Mouse (Mus musculus) mouse embryonic stem cell (cell line): ENCODE results near the gene Nap1l1.
"Not testable (repeated sequence)": the region's sequence is repeated elsewhere in the genome, so short reads cannot be mapped to it uniquely, and the experiment has no call there.

Source experiments
- in situ Hi-C, 2 experiments: fragments of 300-500 bp; cut with MboI; formaldehyde crosslinking; loops; 1 replicate in 1 of 2; 3 replicates in 1 of 2; pipeline ENCODE4 v1.14.3; 2019 to 2020; ENCODE audit warnings: low sequenced_read_pairs in 2 of 2, low pct_unique_long_range_greater_than_20kb in 1 of 2, mixed read lengths in 1 of 2; ENCODE audit not compliant: unreplicated experiment in 1 of 2

Nap1l1 gene

GRCm38 (mm10) chr10:111472686-111473510 lies at the start of gene Nap1l1:
Gene Nap1l1 (plus strand): TSS chr10:111473223.
- in situ Hi-C loops = no loop called here

GRCm38 (mm10) chr10:111426491-111426890 lies 46.5 kb upstream of the Nap1l1 start:
- in situ Hi-C loops = no loop called here

DNA sequence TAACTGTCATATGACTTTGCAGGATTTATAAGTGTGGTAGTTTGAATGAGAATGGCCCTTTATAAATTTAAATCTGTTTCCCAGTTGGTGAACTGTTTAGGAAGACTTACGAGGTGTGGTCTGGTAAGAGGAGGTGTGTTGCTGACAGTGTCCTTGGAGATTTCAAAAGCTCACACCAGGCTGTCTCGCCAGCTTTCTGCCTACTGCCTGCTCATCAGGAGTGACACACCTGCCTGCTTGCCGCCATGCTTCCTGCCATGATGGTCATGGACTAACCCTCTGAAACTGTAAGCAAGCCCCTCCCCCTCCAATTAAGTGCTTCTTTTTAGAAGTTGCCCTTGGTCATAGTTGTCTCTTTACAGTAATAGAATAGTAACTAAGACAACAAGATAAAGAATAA lies 39.5 kb upstream of the Nap1l1 start:
- in situ Hi-C loops = no loop called here

GRCm38 (mm10) chr10:111441034-111441440 lies 32.0 kb upstream of the Nap1l1 start:
- in situ Hi-C loops = no loop called here

GRCm38 (mm10) chr10:111444199-111444598 lies 28.8 kb upstream of the Nap1l1 start:
- in situ Hi-C loops = no loop called here

- in situ Hi-C loops = no loop called here
These were observed 26.9 kb upstream of the Nap1l1 start for GRCm38 (mm10) chr10:111445939-111446671.

GRCm38 (mm10) chr10:111446672-111447008 lies 26.4 kb upstream of the Nap1l1 start:
- in situ Hi-C loops = not testable (repeated sequence)

GRCm38 (mm10) chr10:111449662-111450061 lies 23.4 kb upstream of the Nap1l1 start:
- in situ Hi-C loops = not testable (repeated sequence)

DNA sequence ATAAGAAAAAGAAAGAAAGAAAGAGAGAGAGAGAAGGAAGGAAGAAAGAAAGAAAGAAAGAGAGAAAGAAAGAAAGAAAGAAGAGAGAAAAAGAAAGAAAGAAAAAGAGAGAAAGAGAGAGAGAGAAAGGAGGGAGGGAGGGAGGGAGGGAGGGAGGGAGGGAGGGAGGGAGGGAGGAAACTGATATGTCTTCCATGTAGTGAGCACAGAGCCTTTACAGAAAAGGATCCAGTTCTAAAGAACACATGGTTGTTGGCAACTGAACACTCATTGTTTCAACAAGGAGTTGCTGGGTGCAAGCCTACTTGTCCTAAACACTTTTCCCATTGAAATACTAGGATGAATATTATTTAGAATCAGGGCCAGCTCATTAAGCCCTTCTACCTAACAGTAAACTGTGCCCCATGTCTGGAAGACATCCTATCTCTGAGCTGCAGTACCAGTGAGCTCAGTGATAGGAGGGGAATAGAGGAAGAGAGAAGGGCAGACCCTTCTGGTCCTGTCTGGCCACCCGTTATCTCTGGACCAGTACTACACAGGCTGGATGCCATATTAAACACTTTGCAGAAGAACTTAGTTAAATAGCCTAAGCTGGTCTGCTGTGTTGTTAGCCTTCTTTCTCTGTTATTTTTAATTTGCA lies 21.2 kb upstream of the Nap1l1 start:
- in situ Hi-C loops = no loop called here

DNA sequence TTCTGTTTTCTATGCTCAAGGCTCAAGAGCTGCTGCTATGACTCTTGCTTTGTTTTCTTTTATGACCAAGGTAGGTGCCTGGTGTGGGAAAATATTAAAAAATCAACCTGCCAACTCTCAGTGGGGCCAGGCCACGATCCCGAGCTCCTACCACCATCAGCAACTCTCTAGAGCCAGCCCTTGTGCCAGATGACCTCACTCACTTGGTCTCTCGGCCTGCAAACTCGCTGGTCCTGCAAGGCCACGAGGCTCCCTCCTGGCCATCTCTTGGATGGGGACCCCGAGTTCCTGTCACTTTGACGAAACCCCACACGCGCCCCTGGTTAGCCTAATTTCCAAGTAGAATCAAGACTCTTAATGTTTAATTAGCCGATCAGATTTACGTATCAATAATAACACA lies 20.6 kb upstream of the Nap1l1 start:
- in situ Hi-C loops = no loop called here

DNA sequence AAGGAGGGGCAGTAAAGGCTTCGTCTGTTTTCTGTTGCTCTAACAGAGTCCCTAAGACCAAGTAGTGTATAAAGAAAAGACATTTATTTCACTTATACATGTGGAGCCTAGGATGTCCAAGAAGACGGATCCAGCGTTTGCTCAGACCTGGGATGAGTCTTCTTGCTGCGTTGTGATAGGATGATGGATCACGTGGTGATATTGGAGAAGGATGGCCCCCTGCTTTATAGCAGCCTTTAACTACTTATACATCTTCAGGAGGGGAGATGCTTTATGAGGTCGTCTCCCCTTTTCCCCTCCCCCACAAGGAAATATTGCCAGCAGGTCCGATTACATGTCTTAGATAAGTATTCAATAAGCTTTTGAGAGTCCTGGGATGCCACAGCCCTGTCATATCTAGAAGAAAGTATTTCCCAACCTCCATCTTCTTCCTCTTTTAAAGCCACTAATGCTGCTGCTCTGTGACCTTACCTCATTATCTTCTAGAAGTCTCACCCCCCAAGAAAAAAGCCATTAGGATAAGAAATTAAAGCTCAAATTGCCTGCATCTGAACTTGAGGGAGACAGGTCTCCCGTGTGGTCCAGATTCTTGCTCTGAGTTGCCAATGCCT lies 18.2 kb upstream of the Nap1l1 start:
- in situ Hi-C loops = no loop called here

GRCm38 (mm10) chr10:111458088-111458487 lies 14.9 kb upstream of the Nap1l1 start:
- in situ Hi-C loops = no loop called here

DNA sequence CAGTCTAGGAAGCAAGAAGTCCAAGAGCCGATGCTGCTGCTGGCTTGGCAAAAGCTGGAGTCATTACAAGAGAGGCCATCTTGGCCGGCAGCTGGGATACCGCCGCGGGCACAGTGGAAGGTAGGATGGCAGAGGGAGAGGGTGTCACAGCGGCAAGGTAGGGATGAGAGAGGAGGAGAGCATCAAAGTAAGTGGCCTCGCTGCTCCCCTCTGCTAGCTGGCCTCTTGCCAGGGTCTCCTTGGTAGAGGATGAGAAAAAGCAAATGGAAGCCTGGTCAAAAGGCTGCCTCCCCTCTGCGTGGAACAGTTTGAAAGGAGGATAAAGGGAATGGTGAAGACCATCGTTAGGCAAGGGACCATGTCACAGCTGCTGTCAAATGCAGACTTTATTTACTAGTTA lies 14.0 kb upstream of the Nap1l1 start:
- in situ Hi-C loops = no loop called here

DNA sequence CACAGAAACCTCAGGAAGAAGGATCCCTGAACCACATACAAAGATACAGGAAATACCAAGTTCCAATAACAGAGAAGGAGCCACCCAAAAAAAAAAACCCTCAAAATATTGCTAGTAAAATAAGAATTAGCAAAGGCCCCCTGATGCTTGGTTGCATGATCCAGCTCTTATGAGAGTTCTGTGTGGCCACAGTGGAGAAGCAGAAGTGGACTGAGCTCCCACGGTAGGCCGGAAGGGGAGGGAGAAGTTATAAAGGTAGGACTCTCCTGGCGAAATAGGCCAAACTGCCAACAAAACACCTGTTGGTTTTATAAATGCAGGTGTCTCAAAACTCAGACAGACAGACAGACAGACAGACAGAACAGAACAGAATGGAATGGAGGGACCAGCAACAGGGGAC lies 13.1 kb upstream of the Nap1l1 start:
- in situ Hi-C loops = no loop called here

GRCm38 (mm10) chr10:111460381-111460780 lies 12.6 kb upstream of the Nap1l1 start:
- in situ Hi-C loops = no loop called here

- in situ Hi-C loops = no loop called here
These were observed 8.2 kb upstream of the Nap1l1 start for GRCm38 (mm10) chr10:111464833-111465232.

DNA sequence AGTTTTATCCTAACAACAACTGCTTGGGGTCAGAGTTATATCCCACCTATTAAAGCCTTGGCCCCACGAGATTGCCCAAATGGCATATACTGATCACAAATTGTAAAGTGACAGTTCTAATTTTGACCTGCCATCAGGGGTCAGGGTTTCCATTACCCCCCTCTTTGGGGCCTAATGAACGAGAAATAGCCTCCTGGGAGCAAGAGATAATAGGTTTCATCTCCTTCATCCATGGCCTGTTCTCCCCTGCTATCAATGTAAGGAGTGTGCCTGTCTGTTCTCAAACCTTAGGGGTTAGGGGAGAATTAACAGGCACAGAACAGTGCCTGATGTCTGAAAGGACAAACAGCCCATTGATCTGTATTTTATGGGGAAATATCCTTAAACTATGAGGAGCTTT lies 7.6 kb upstream of the Nap1l1 start:
- in situ Hi-C loops = no loop called here

- in situ Hi-C loops = no loop called here
These were observed 1.9 kb upstream of the Nap1l1 start for GRCm38 (mm10) chr10:111471166-111471565.
